Mouse (Mus musculus) E14TG2a.4 (cell line): ENCODE results near the gene Tars2.
"Not testable (repeated sequence)": the region's sequence is repeated elsewhere in the genome, so short reads cannot be mapped to it uniquely, and the experiment has no call there.

Experiments
- CTCF ChIP-seq: conservative IDR thresholded peaks from 2 replicates; pipeline ENCODE4 v1.5.1; 2014; ENCODE audit warnings: low read length
- NANOG ChIP-seq: IDR thresholded peaks from 2 replicates; pipeline ENCODE4 v1.6.1; 2014; ENCODE audit warnings: borderline replicate concordance, low read length, mixed read lengths
- POU5F1 ChIP-seq: IDR thresholded peaks from 2 replicates; pipeline ENCODE4 v1.6.1; 2014; ENCODE audit warnings: low read length, borderline replicate concordance

DNA sequence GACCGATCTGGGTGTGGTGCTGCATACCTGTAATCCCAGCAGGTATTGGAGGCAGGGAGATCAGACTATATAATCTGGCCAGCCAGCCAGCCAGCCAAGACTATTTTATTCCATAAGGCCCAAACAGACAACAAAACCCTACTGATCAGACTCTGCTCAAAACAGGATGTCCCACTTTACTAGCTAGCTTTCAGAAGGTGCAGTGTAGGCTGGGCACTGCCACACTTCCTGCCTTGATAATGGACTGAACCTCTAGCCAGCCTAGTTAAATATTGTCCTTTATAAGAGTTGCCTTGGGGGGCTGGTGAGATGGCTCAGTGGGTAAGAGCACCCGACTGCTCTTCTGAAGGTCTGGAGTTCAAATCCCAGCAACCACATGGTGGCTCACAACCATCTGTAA, 69.5 kb downstream of the Tars2 start:
- TF ChIP-seq CTCF, POU5F1, NANOG: not testable (repeated sequence)
